Mouse (Mus musculus) ES-Bruce4 (cell line): ENCODE results near the gene Arl4d.

ENCODE experiments used
- CTCF ChIP-seq: IDR thresholded peaks from one replicate; pipeline ENCODE4 v1.8.1; 2011; ENCODE audit warnings: low read depth, low read length
- EP300 ChIP-seq: IDR thresholded peaks from 2 replicates; pipeline ENCODE4 v1.6.1; 2011; ENCODE audit warnings: low read depth, low read length; ENCODE audit not compliant: insufficient read depth

DNA sequence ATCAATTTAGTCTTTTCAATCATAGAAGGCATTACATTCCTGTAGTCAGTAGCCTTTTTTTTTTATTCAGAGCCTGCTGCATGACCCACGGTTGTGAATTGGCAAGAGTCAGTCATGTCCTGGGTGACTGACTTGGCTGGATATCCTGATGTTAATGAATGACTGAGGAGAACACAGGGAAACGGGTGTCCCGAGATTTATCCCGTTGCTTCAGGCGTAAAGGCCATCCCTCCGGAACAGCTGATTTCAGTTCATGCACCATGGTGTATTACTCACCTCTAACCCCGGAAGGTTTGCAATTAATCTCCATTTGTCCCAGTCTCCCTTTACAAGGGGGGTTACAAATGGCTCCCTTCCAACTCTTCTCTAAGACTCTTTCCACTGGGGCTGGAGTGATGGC, 48.7 kb downstream of the Arl4d start:
- TF ChIP-seq CTCF = no peak
- no peak for TF ChIP-seq EP300
